Mouse (Mus musculus) heart, embryonic 14.5 days (tissue): ENCODE results near the gene Slc39a5. TPM values are rescaled to one million over a fixed set of nuclear protein-coding genes. Genes with fewer than 3 reads are reported as not detected.

Source experiments
- ATAC-seq: fragments of 200-750 bp; cut with Nextera tagmentation; 2 replicates; pipeline ENCODE4 v1.8.0; 2017; ENCODE audit warnings: low read depth, moderate TSS enrichment; ENCODE audit not compliant: insufficient number of reproducible peaks, insufficient read depth, low FRiP score
- H3K27ac ChIP-seq, 2 experiments: fragments of 200-500 bp in 1 of 2; fragments of 300-500 bp in 1 of 2; sonication (generic) in 1 of 2; replicated peaks in 1 of 2; 2 replicates each; pipeline ENCODE4 v1.5.1; 2012 to 2014; ENCODE audit warnings: low read depth in 2 of 2, low read length in 2 of 2, control low read depth in 1 of 2, mild to moderate bottlenecking in 1 of 2, mixed read lengths in 1 of 2; ENCODE audit not compliant: control insufficient read depth in 1 of 2, insufficient read depth in 1 of 2
- H3K27me3 ChIP-seq: fragments of 300-500 bp; sonication (generic); 2 replicates; pipeline ENCODE4 v1.6.1; 2014; ENCODE audit warnings: mild to moderate bottlenecking, low read length, control low read depth; ENCODE audit not compliant: control insufficient read depth, insufficient read depth
- H3K36me3 ChIP-seq: fragments of 300-500 bp; sonication (generic); 2 replicates; pipeline ENCODE4 v1.6.1; 2014; ENCODE audit warnings: mild to moderate bottlenecking, control low read depth, low read length, mixed read lengths; ENCODE audit not compliant: control insufficient read depth, insufficient read depth
- H3K4me1 ChIP-seq, 2 experiments: fragments of 200-500 bp in 1 of 2; fragments of 300-500 bp in 1 of 2; sonication (generic) in 1 of 2; 2 replicates each; pipeline ENCODE4 v1.6.1; 2012 to 2014; ENCODE audit warnings: low read length in 2 of 2, control low read depth in 1 of 2, mixed read lengths in 1 of 2; ENCODE audit not compliant: control insufficient read depth in 2 of 2, insufficient read depth in 2 of 2
- H3K4me2 ChIP-seq: fragments of 300-500 bp; sonication (generic); 2 replicates; pipeline ENCODE4 v1.6.1; 2014; ENCODE audit warnings: mild to moderate bottlenecking, low read length
- H3K4me3 ChIP-seq, 2 experiments: fragments of 200-500 bp in 1 of 2; fragments of 300-500 bp in 1 of 2; sonication (generic) in 1 of 2; 2 replicates each; pipeline ENCODE4 v1.5.1; 2012 to 2014; ENCODE audit warnings: low read length in 2 of 2, mild to moderate bottlenecking in 2 of 2, control low read depth in 1 of 2, low read depth in 1 of 2, moderate library complexity in 1 of 2; ENCODE audit not compliant: control insufficient read depth in 1 of 2, insufficient read depth in 1 of 2
- H3K9ac ChIP-seq: fragments of 300-500 bp; sonication (generic); 2 replicates; pipeline ENCODE4 v1.6.1; 2014; ENCODE audit warnings: mild to moderate bottlenecking, low read length
- H3K9me3 ChIP-seq: fragments of 300-500 bp; sonication (generic); 2 replicates; pipeline ENCODE4 v1.6.1; 2016; ENCODE audit warnings: low read length, control low read depth; ENCODE audit not compliant: control insufficient read depth
- WGBS: fragments of 180-500 bp; shearing (Covaris S2); extraction: QIAGEN DNeasy Blood & Tissue Kit; methylation state at CpG from one replicate; pipeline ENCODE4 v1.1.7; 2014; 5-methylcytosine and 5-hydroxymethylcytosine counted together
- polyA plus RNA-seq: library from polyadenylated mRNA; unstranded; fragments of >200 nt; fragmentation: Nextera tagmentation; extraction: Ambion mirVana; gene quantifications from 2 replicates; pipeline ENCODE4 v1.2.1, GENCODE M21; 2014

Gene Slc39a5
- polyA plus RNA-seq, 1 experiment from 2014 or later: not detected

GRCm38 (mm10) chr10:128385902-128386301 is 15.1 kb downstream of the Slc39a5 start:
- Histone ChIP-seq H3K9me3 (no peaks in the 10 kb centered on the region), H3K27me3 (no peaks in the 10 kb centered on the region), H3K9ac (no peak overlapping the region), H3K4me2 (no peak overlapping the region), H3K27ac (no peak overlapping the region), H3K4me1 (peaks cover 0 to 3% of the 10 kb centered on the region in 2 experiments; a peak in 2 of 4 replicates), H3K4me3 (no peak overlapping the region), H3K36me3 (peaks cover 99% of the 10 kb centered on the region)
- ATAC-seq: no peak
- WGBS: 91% methylated on average over 7 of the region's 7 CpGs

- H3K9ac ChIP-seq: no peak overlapping the region
- 91% methylated on average over 8 of the region's 8 CpGs for WGBS
- no peak for ATAC-seq
- H3K27ac ChIP-seq: no peak overlapping the region
- no peak overlapping the region for H3K4me3 ChIP-seq
- no peak overlapping the region for H3K4me2 ChIP-seq
- H3K27me3 ChIP-seq: no peaks in the 10 kb centered on the region
- peaks cover 6 to 10% of the 10 kb centered on the region in 2 experiments; a peak in 3 of 4 replicates for H3K4me1 ChIP-seq
- no peaks in the 10 kb centered on the region for H3K9me3 ChIP-seq
- peaks cover 91% of the 10 kb centered on the region for H3K36me3 ChIP-seq
Measured at GRCm38 (mm10) chr10:128382482-128382881, 18.5 kb downstream of the Slc39a5 start.

- Histone ChIP-seq H3K9ac (no peak overlapping the region), H3K36me3 (peaks cover 71% of the 10 kb centered on the region), H3K9me3 (no peaks in the 10 kb centered on the region), H3K4me2 (no peak overlapping the region), H3K27me3 (no peaks in the 10 kb centered on the region), H3K27ac (no peak overlapping the region), H3K4me3 (no peak overlapping the region), H3K4me1 (peaks cover 8 to 14% of the 10 kb centered on the region in 2 experiments; a peak in 3 of 4 replicates)
- no peak for ATAC-seq
- WGBS: 82% methylated on average over 5 of the region's 5 CpGs
Measured at GRCm38 (mm10) chr10:128380565-128380964, 20.5 kb downstream of the Slc39a5 start.

- WGBS: 96% methylated on average over 7 of the region's 7 CpGs
- no peak for ATAC-seq
- peaks cover 8 to 14% of the 10 kb centered on the region in 2 experiments; a peak in 3 of 4 replicates for H3K4me1 ChIP-seq
- no peak overlapping the region for H3K4me2 ChIP-seq
- peaks cover 58% of the 10 kb centered on the region for H3K36me3 ChIP-seq
- no peak overlapping the region for H3K9ac ChIP-seq
- no peak overlapping the region for H3K4me3 ChIP-seq
- H3K9me3 ChIP-seq: no peaks in the 10 kb centered on the region
- H3K27me3 ChIP-seq: no peaks in the 10 kb centered on the region
- no peak overlapping the region for H3K27ac ChIP-seq
Measured at GRCm38 (mm10) chr10:128379260-128379659, 21.8 kb downstream of the Slc39a5 start.

GRCm38 (mm10) chr10:128378462-128378861 is 22.6 kb downstream of the Slc39a5 start:
- Histone ChIP-seq H3K27ac (no peak overlapping the region), H3K4me1 (peaks cover 8 to 14% of the 10 kb centered on the region in 2 experiments; a peak in 3 of 4 replicates), H3K9ac (peak overlapping the region; percentile 95; the same call in 1 of the 2 replicates), H3K4me3 (no peak overlapping the region), H3K4me2 (peak overlapping the region; percentile 90), H3K36me3 (peaks cover 50% of the 10 kb centered on the region), H3K9me3 (no peaks in the 10 kb centered on the region), H3K27me3 (no peaks in the 10 kb centered on the region)
- no peak for ATAC-seq
- 69% methylated on average over 3 of the region's 3 CpGs for WGBS

- ATAC-seq: no peak
- H3K27ac ChIP-seq: peak overlapping the region in 1 of 2 experiments; percentile 93; a peak in 2 of 4 replicates
- WGBS: 63% methylated on average over 14 of the region's 14 CpGs
Measured at GRCm38 (mm10) chr10:128377940-128378448, 23.0 kb downstream of the Slc39a5 start.

GRCm38 (mm10) chr10:128377222-128377939 is 23.6 kb downstream of the Slc39a5 start:
- under 1% methylated on average over 36 of the region's 47 CpGs for WGBS
- Histone ChIP-seq H3K4me2 (peak overlapping the region; percentile 90), H3K27me3 (no peaks in the 10 kb centered on the region), H3K27ac (peak overlapping the region; percentile 40 to 93; a peak in 3 of 4 replicates), H3K4me3 (peak overlapping the region; percentile 58 to 84), H3K4me1 (peaks cover 10 to 20% of the 10 kb centered on the region in 2 experiments), H3K9ac (peak overlapping the region; percentile 95), H3K36me3 (peaks cover 40% of the 10 kb centered on the region), H3K9me3 (no peaks in the 10 kb centered on the region)
- ATAC-seq: peak; percentile 46

More at GRCm38 (mm10) chr10:128377940-128378448, 23.0 kb downstream of the Slc39a5 start:
- H3K4me3 ChIP-seq: peak overlapping the region; percentile 58 to 84
- H3K4me1 ChIP-seq: peaks cover 9 to 19% of the 10 kb centered on the region in 2 experiments
- H3K36me3 ChIP-seq: peaks cover 46% of the 10 kb centered on the region
- peak overlapping the region; percentile 95 for H3K9ac ChIP-seq
- no peaks in the 10 kb centered on the region for H3K9me3 ChIP-seq
- H3K27me3 ChIP-seq: no peaks in the 10 kb centered on the region
- H3K4me2 ChIP-seq: peak overlapping the region; percentile 90
